Mouse (Mus musculus): ENCODE results near the gene Mrpl52. TPM values are rescaled to one million over a fixed set of nuclear protein-coding genes. Genes with fewer than 3 reads are reported as not detected.

The Mrpl52 gene
- total RNA-seq, 2 experiments from 2014 or later, result 151 to 166 TPM

DNA sequence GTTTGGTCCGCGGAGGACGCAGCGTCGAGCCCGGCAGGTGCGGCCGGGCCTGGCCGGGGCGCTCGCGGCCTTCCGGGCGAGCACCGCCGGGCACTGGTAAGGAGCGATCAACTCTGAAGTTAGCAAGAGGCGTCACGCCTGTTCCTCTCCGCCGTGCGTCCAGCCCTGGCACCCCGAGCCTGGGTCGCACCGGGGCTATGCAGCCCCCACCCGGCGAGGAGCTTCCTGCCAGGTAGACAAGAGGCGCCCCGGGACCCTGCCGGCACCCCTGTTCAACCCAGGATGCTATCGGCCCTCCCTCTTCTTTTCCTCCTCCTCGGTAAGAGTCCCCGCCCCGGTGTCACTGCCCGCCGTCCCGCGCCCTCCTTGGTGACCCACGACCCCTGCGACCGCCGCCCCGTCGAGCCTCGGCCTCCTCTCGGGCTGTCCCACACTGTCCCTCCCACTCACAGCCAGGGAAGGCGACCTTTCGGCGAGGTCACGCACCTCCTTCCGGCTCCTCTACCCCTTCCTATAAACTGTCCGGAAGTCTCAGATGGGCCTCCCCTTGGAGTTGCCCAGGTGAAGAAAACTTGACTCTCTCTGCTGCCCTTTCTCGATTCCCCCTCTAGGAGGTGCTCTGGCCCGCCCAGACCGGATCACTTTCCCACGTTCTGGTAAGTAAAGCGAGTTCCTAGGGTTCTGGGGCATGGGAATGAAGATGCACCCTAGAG is 37.7 kb downstream of the Mrpl52 start:
- peak in 1 of 2 experiments; percentile 53 for DNase-seq (ENCODE audit: low spot score in 2 of 2)

- no peak for DNase-seq (ENCODE audit: low spot score in 2 of 2)
These were observed 44.8 kb downstream of the Mrpl52 start for GRCm38 (mm10) chr14:54471467-54471866.

GRCm38 (mm10) chr14:54472671-54473070 is 46.0 kb downstream of the Mrpl52 start:
- DNase-seq (ENCODE audit: low spot score in 2 of 2), result peak in 1 of 2 experiments; percentile 53

- no peak for DNase-seq (ENCODE audit: low spot score in 2 of 2)
These were observed 48.0 kb downstream of the Mrpl52 start for GRCm38 (mm10) chr14:54474744-54475143.

GRCm38 (mm10) chr14:54475941-54476844 is 49.5 kb downstream of the Mrpl52 start, which contains the start of gene Rem2:
Rem2 (plus strand) TSS chr14:54476100.
- no peak for DNase-seq (ENCODE audit: low spot score in 2 of 2)

DNA sequence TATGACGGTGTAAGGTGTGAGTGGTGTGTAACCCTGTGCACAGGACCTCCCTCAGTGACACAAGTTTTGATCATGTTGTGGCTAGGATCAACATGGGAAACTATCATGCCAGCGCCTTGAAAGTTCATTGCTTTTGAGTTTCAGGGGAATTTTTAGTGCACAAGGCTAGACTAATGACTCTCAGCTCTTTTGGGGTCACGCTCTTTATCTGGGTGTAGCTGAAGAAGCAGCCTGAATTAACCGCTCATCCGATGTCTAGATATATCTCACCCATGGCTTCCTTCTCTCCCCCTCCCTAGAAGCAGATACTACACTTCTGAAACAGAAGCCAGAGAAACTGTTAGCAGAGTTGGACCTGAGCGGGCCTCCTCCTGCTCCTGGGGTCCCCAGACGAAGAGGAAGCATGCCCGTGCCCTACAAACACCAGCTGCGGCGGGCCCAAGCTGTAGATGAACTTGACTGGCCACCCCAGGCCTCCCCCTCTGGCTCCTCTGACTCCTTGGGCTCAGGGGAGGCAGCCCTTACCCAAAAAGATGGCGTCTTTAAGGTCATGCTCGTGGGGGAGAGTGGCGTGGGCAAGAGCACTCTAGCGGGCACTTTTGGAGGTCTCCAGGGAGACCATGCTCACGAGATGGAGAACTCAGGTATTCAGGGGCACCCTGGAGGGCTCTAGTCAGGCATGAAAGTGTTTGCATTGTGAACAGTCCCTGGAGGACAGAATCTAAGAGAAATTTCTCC is 50.6 kb downstream of the Mrpl52 start:
- DNase-seq (ENCODE audit: low spot score in 2 of 2), result no peak

Other genes with a start within 250 kb of the Mrpl52 start
- gene Dad1, start 172.8 kb upstream of the Mrpl52 start, total RNA-seq (2021), result 10 to 100 TPM; 89.9 to 92.3 TPM
- gene Abhd4, start 172.7 kb upstream of the Mrpl52 start, total RNA-seq (2021), result 10 to 100 TPM; 30.1 to 31.5 TPM
- not detected for gene Olfr49, start 142.0 kb upstream of the Mrpl52 start, total RNA-seq (2021)
- 10 to 100 TPM; 67.8 to 85.9 TPM for gene Oxa1l, start 66.1 kb upstream of the Mrpl52 start, total RNA-seq (2021)
- gene Slc7a7, start 9.1 kb upstream of the Mrpl52 start, total RNA-seq (2021), result 1 to 10 TPM; 6.2 to 7.3 TPM
- gene Mmp14, start 4.7 kb downstream of the Mrpl52 start, total RNA-seq (2021), result 100 to 1,000 TPM; 222 to 237 TPM
- 10 to 100 TPM; 39.0 to 42.9 TPM for gene Lrp10, start 37.2 kb downstream of the Mrpl52 start, total RNA-seq (2021)
- not detected for gene Rem2, start 49.2 kb downstream of the Mrpl52 start, total RNA-seq (2021)
- gene Prmt5, start 90.6 kb downstream of the Mrpl52 start, total RNA-seq (2021), result 10 to 100 TPM; 40.0 to 40.4 TPM
- gene Haus4, start 127.7 kb downstream of the Mrpl52 start, total RNA-seq (2021), result 10 to 100 TPM; 18.1 to 21.2 TPM
- 10 to 100 TPM; 14.6 to 15.8 TPM for gene Ajuba, start 150.6 kb downstream of the Mrpl52 start, total RNA-seq (2021)
- gene 4931414P19Rik, start 179.1 kb downstream of the Mrpl52 start, total RNA-seq (2021), result 1 to 10 TPM; 4.3 to 6.8 TPM
- 100 to 1,000 TPM; 173 to 176 TPM for gene Psmb5, start 191.1 kb downstream of the Mrpl52 start, total RNA-seq (2021)
- not detected for gene Psmb11, start 194.5 kb downstream of the Mrpl52 start, total RNA-seq (2021)
- not detected for gene Gm17606, start 214.0 kb downstream of the Mrpl52 start, total RNA-seq (2021)
- gene Cdh24, start 214.5 kb downstream of the Mrpl52 start, total RNA-seq (2021), result 1 to 10 TPM; 3.2 to 3.5 TPM